Comparison of ENCODE assay signal across 8 mouse cellular contexts in the genomic region with DNA sequence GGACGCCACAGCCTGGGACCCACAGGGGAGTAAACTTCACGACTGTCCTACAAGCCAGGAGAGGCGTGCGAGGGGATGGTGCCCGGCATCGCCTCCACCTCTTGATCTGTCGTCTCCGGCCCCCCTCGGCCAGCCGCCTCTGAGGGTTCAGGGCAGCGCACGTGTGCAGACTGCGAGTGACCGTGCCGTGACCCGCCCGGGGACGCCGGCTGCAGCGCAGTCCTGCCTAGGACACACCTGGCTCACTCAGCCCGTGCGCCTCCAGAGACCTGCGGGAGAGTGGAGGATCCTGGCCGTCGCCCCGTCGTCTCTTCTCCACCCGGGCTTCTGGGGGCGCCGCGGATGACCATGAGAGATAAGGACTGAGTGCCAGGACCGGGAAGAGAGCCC. TPM values are rescaled to one million over a fixed set of nuclear protein-coding genes. Genes with fewer than 3 reads are reported as not detected.
DNase-seq lines count a peak whose midpoint lies in the region; ATAC-seq and TF ChIP-seq lines count a peak whose summit lies in the region.

No protein-coding gene starts in this region.

- intact Hi-C loops in heart, postnatal 36 days (cut with DNase I), result loop anchor here (10.0 kb wide), 1 partner anchor 281 kb away; no protein-coding TSS in a partner anchor

- H3K9ac ChIP-seq in heart, embryonic 11.5 days (ENCODE audit: low read depth, low read length), result peak overlapping the region; percentile 56; the same call in 1 of the 2 replicates
- no peak overlapping the region for H3K9ac ChIP-seq in liver, embryonic 14.5 days (replicated peaks)

- no peak overlapping the region for H3K27ac ChIP-seq in heart, embryonic 11.5 days (ENCODE audit: low read depth, low read length)
- no peak overlapping the region for H3K27ac ChIP-seq in bone marrow macrophage, adult 2 months (ENCODE audit: insufficient read depth, low read depth, low read length)
- H3K27ac ChIP-seq in liver, embryonic 14.5 days, result no peak overlapping the region

- no peak for TF ChIP-seq CTCF in bone marrow macrophage, adult 2 months (IDR thresholded peaks at IDR 0.05; ENCODE audit: low read depth, low read length)
- no peak for TF ChIP-seq CTCF in liver, embryonic 14.5 days (IDR thresholded peaks at IDR 0.05; ENCODE audit: low read depth)

- 1% methylated on average over 32 of the region's 32 CpGs for whole genome bisulfite sequencing in heart, embryonic 11.5 days (ENCODE audit: insufficient replicate concordance)
- WGBS in liver, embryonic 14.5 days (ENCODE audit: insufficient replicate concordance), result 2% methylated on average over 32 of the region's 32 CpGs

- TF ChIP-seq EP300 in liver, embryonic 14.5 days (IDR thresholded peaks at IDR 0.05; ENCODE audit: low read depth), result no peak

- ATAC-seq in heart, embryonic 11.5 days (replicated peaks; ENCODE audit: insufficient number of reproducible peaks, low FRiP score, low TSS enrichment), result peak; percentile 40; the same call in 1 of the 2 replicates
- ATAC-seq in liver, embryonic 14.5 days (ENCODE audit: insufficient read depth), result no peak

- no peak for DNase-seq in heart, adult 18-20 months
- DNase-seq in heart, postnatal 36 days, result peak; percentile 18 to 41
- no peak for DNase-seq in liver, embryonic 14.5 days (ENCODE audit: low read depth in 3 of 3, low spot score in 3 of 3)
- peak; percentile 10 for DNase-seq in testis, postnatal 14 days (ENCODE audit: low spot score)
- no peak for DNase-seq in layer of hippocampus, adult 9-11 months
- no peak for DNase-seq in ovary, postnatal 14 days (ENCODE audit: low spot score)

- no peaks in the 10 kb centered on the region for H3K9me3 ChIP-seq in heart, embryonic 11.5 days (replicated peaks; ENCODE audit: control insufficient read depth, low read length)
- H3K9me3 ChIP-seq in liver, embryonic 14.5 days (ENCODE audit: control insufficient read depth, low read length), result no peaks in the 10 kb centered on the region

- peak overlapping the region; percentile 92 for H3K4me2 ChIP-seq in heart, embryonic 11.5 days
- H3K4me2 ChIP-seq in liver, embryonic 14.5 days (ENCODE audit: low read depth), result peak overlapping the region; percentile 50

- peaks cover 28% of the 10 kb centered on the region for H3K27me3 ChIP-seq in heart, embryonic 11.5 days (ENCODE audit: control insufficient read depth, insufficient read depth, low read length)
- H3K27me3 ChIP-seq in liver, embryonic 14.5 days (ENCODE audit: control insufficient read depth, insufficient read depth, low read length), result peaks cover 41% of the 10 kb centered on the region

- no peaks in the 10 kb centered on the region for H3K36me3 ChIP-seq in heart, embryonic 11.5 days (ENCODE audit: control insufficient read depth, insufficient read depth, low read length)
- no peaks in the 10 kb centered on the region for H3K36me3 ChIP-seq in liver, embryonic 14.5 days (replicated peaks; ENCODE audit: control insufficient read depth, insufficient read depth, low read depth)

- TF ChIP-seq POLR2A in bone marrow macrophage, adult 2 months (IDR thresholded peaks at IDR 0.05; ENCODE audit: borderline replicate concordance, low read depth, low read length), result no peak

- peaks cover 18% of the 10 kb centered on the region for H3K4me1 ChIP-seq in heart, embryonic 11.5 days (ENCODE audit: control insufficient read depth, insufficient read depth, low read length)
- no peaks in the 10 kb centered on the region for H3K4me1 ChIP-seq in bone marrow macrophage, adult 2 months (ENCODE audit: control insufficient read depth, insufficient read depth, low read length)
- no peaks in the 10 kb centered on the region for H3K4me1 ChIP-seq in liver, embryonic 14.5 days (replicated peaks; ENCODE audit: control insufficient read depth in 2 of 2, insufficient read depth in 2 of 2, low read length in 1 of 2)

- H3K4me3 ChIP-seq in heart, embryonic 11.5 days (ENCODE audit: low read depth, low read length), result peak overlapping the region; percentile 50
- peak overlapping the region; percentile 21 for H3K4me3 ChIP-seq in bone marrow macrophage, adult 2 months (ENCODE audit: insufficient read depth, low read length)
- peak overlapping the region; percentile 11 to 36; a peak in 2 of 4 replicates for H3K4me3 ChIP-seq in liver, embryonic 14.5 days (ENCODE audit: insufficient read depth in 1 of 2, low read depth in 2 of 2, low read length in 2 of 2)

RNA-seq across cellular contexts. Expression of a gene that starts 0.5 kb away (rescaled TPM):
- polyA plus RNA-seq in heart, embryonic 11.5 days (2014; fragmentation: Nextera tagmentation; extraction: Ambion mirVana), result 2.6 and 3.1 TPM in 2 replicates
- 10 to 100 TPM; 19.7 to 23.4 TPM for total RNA-seq in heart, adult 18-20 months (2021)
- polyA plus RNA-seq in bone marrow macrophage, adult 2 months (2012; ENCODE audit: insufficient read depth, insufficient read length, missing spikeins), result not detected in 2 replicates
- total RNA-seq in heart, postnatal 36 days (2021), result 10 to 100 TPM; 21.7 to 34.0 TPM
- 0.39 and 0.54 TPM in 2 replicates for polyA plus RNA-seq in liver, embryonic 14.5 days (2012; rRNA removed)
- 0.19 and 0.20 TPM in 2 replicates for polyA plus RNA-seq in liver, embryonic 14.5 days (2014; fragmentation: Nextera tagmentation; extraction: Ambion mirVana)

Comparison
In these comparisons a context has a peak if more than half of its experiments do, and no peak if none do; other contexts are left out.
1. DNase-seq: peak in heart, postnatal 36 days (2 of 2) and testis, postnatal 14 days (single experiment); none in heart, adult 18-20 months (0 of 2), liver, embryonic 14.5 days (0 of 3), layer of hippocampus, adult 9-11 months (single experiment) and ovary, postnatal 14 days (single experiment).
2. Peak in every context shown above with its lines, with median percentiles within 50 percentile points of each other: H3K4me3 ChIP-seq.